Mouse (Mus musculus) limb, embryonic 11.5 days (tissue): ENCODE data around the gene Ppp1r9a. TPM values are rescaled to one million over a fixed set of nuclear protein-coding genes. Genes with fewer than 3 reads are reported as not detected.
A peak's percentile ranks its signal among the peaks of the same experiment; 100 is the strongest.

Source experiments
- ATAC-seq: fragments of 200-750 bp; cut with Nextera tagmentation; 2 replicates; pipeline ENCODE4 v1.8.0; 2017; ENCODE audit warnings: low read depth; ENCODE audit not compliant: insufficient number of reproducible peaks, low FRiP score, low TSS enrichment
- DNase-seq: peaks from one replicate; pipeline ENCODE4 v3.0.0-alpha.2; 2015; ENCODE audit warnings: low spot score
- H3K27ac ChIP-seq: fragments of 300-500 bp; sonication (generic); replicated peaks from 2 replicates; pipeline ENCODE4 v1.5.1; 2014; ENCODE audit warnings: low read depth, mild to moderate bottlenecking, low read length
- H3K27me3 ChIP-seq: fragments of 300-500 bp; sonication (generic); 2 replicates; pipeline ENCODE4 v1.6.1; 2014; ENCODE audit warnings: mild to moderate bottlenecking, low read length, mixed read lengths; ENCODE audit not compliant: control insufficient read depth, insufficient read depth
- H3K36me3 ChIP-seq: fragments of 300-500 bp; sonication (generic); 2 replicates; pipeline ENCODE4 v1.6.1; 2014; ENCODE audit warnings: mild to moderate bottlenecking, low read length, moderate library complexity, mixed read lengths; ENCODE audit not compliant: control insufficient read depth, insufficient read depth
- H3K4me1 ChIP-seq: fragments of 300-500 bp; sonication (generic); 2 replicates; pipeline ENCODE4 v1.6.1; 2014; ENCODE audit warnings: low read length, mixed read lengths; ENCODE audit not compliant: control insufficient read depth, insufficient read depth
- H3K4me2 ChIP-seq: fragments of 300-500 bp; sonication (generic); 2 replicates; pipeline ENCODE4 v1.6.1; 2014; ENCODE audit warnings: low read depth, mild to moderate bottlenecking, moderate library complexity; ENCODE audit not compliant: severe bottlenecking
- H3K4me3 ChIP-seq: fragments of 300-500 bp; sonication (generic); 2 replicates; pipeline ENCODE4 v1.5.1; 2014; ENCODE audit warnings: low read depth, low read length
- H3K9ac ChIP-seq: fragments of 300-500 bp; sonication (generic); 2 replicates; pipeline ENCODE4 v1.6.1; 2014; ENCODE audit warnings: mild to moderate bottlenecking, low read length
- H3K9me3 ChIP-seq: fragments of 300-500 bp; sonication (generic); 2 replicates; pipeline ENCODE4 v1.6.1; 2016; ENCODE audit warnings: low read length; ENCODE audit not compliant: control insufficient read depth
- WGBS: fragments of 180-500 bp; shearing (Covaris S2); extraction: QIAGEN DNeasy Blood & Tissue Kit; methylation state at CpG from one replicate; pipeline ENCODE4 v1.1.7; 2014; 5-methylcytosine and 5-hydroxymethylcytosine counted together
- polyA plus RNA-seq: library from polyadenylated mRNA; unstranded; fragments of >200 nt; fragmentation: Nextera tagmentation; extraction: Ambion mirVana; gene quantifications from 2 replicates; pipeline ENCODE4 v1.2.1, GENCODE M21; 2014

Gene Ppp1r9a
- polyA plus RNA-seq, 1 experiment from 2014 or later = 27.9 TPM

DNA sequence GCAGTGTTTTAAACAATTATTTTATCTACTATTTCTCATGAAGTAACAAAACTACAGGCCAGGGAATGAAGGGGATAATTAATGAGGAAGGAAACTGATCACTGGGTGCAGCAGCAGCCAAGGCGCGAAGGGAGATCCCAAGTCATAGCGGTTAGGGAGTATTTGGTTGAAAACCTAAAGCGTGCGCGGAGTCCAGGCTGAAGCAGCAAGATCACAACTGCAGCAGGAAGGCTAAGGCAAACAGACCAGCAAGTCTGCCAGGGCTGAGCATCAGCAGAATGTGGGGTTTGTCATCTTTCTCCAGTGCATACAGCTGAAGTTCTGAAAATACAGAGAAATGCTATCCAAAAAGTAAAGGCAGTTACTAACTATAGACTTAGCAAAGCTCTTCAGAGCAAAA lies 111.8 kb downstream of the Ppp1r9a start:
- H3K4me1 ChIP-seq = peaks cover 8% of the 10 kb centered on the region; the same call in 1 of the 2 replicates
- DNase-seq (no peak), ATAC-seq (no peak)
- no peaks in the 10 kb centered on the region for H3K36me3 ChIP-seq
- no peaks in the 10 kb centered on the region for H3K27me3 ChIP-seq
- H3K9ac ChIP-seq = no peak overlapping the region; the same call in 1 of the 2 replicates
- 92% methylated on average over 6 of the region's 6 CpGs for WGBS
- H3K27ac ChIP-seq = no peak overlapping the region
- H3K9me3 ChIP-seq = no peaks in the 10 kb centered on the region
- no peak overlapping the region for H3K4me2 ChIP-seq
- no peak overlapping the region for H3K4me3 ChIP-seq

DNA sequence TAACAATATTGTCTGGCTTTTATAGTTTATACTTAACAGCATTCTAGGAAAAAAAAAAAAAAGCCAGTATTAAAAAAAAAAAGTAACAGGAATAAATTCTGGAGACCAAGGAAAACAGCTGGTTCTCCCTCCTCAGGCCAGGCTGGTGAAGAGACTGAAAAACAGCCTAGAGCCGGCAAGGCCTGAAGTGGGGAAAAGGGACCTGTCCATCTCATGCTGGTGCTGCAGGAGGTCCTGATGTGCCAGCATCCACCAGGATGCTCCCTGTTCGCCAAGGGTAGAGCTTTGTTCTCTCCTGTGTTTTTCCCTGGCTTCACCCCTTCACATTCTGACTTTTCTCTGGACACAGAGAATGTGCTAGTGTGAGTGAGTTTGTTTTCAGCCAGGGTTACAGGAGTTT lies 112.5 kb downstream of the Ppp1r9a start:
- H3K27ac ChIP-seq = no peak overlapping the region
- no peaks in the 10 kb centered on the region for H3K9me3 ChIP-seq
- H3K4me1 ChIP-seq = peaks cover 8% of the 10 kb centered on the region; the same call in 1 of the 2 replicates
- no peak overlapping the region for H3K9ac ChIP-seq
- DNase-seq = no peak
- no peaks in the 10 kb centered on the region for H3K27me3 ChIP-seq
- H3K4me2 ChIP-seq = no peak overlapping the region
- H3K4me3 ChIP-seq = no peak overlapping the region
- 73% methylated on average over 2 of the region's 2 CpGs for WGBS
- ATAC-seq = no peak
- H3K36me3 ChIP-seq = no peaks in the 10 kb centered on the region

DNA sequence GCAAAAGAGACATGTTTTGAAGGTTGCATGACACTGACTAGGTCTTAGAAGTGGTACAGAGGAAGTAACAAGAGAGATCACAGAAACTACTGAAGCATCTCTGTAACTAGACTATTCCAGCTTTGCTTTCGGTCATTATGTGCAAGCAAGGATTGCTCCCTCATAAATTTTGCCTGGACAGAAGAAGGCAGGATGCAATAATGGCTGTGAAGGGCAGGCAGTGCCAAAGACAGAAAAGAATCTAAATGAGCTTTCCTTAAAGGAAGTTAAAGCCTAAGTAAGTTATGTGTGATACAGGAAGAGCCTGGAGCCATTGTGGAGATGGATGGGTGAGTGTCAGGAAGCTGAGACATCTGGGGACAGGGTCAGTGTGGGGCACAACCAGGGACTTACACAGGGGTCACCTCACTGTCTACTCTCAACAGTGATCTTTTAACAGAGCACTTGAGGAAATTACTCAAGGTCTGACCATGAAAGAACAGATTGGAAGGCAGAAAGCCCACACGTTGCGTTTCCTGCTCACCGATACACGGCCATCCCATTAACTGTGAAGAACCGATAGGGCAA lies 115.3 kb downstream of the Ppp1r9a start:
- no peaks in the 10 kb centered on the region for H3K27me3 ChIP-seq
- no peaks in the 10 kb centered on the region for H3K9me3 ChIP-seq
- WGBS = 12% methylated on average over 6 of the region's 6 CpGs
- no peak overlapping the region for H3K9ac ChIP-seq
- DNase-seq (no peak), ATAC-seq (no peak)
- no peaks in the 10 kb centered on the region for H3K4me1 ChIP-seq
- H3K4me3 ChIP-seq = no peak overlapping the region
- H3K36me3 ChIP-seq = no peaks in the 10 kb centered on the region
- H3K27ac ChIP-seq = no peak overlapping the region
- no peak overlapping the region for H3K4me2 ChIP-seq

DNA sequence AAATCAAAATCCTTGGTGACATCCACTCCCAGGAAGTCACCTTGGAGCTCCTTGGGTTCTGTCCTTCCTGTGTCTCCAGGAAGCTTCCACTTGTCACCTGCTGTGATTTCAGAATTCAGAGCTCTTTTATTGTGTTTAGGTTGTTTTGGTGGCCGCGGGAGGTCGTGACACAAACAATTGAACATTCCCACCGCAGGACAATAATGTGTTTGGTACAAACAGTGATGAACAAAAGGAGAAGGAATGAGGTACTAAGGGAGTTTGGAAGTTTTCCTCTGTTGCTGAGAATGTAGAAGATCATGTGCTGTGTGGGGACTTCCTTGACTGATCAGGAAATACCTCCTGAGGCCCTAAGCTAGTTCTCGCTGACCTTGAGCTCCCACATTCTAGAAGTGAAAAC lies 116.5 kb downstream of the Ppp1r9a start:
- Histone ChIP-seq H3K27me3 (no peaks in the 10 kb centered on the region), H3K9me3 (no peaks in the 10 kb centered on the region), H3K27ac (no peak overlapping the region), H3K9ac (no peak overlapping the region), H3K4me2 (no peak overlapping the region), H3K4me1 (no peaks in the 10 kb centered on the region), H3K4me3 (no peak overlapping the region), H3K36me3 (no peaks in the 10 kb centered on the region)
- DNase-seq (no peak), ATAC-seq (no peak)
- 56% methylated on average over 5 of the region's 5 CpGs for WGBS

DNA sequence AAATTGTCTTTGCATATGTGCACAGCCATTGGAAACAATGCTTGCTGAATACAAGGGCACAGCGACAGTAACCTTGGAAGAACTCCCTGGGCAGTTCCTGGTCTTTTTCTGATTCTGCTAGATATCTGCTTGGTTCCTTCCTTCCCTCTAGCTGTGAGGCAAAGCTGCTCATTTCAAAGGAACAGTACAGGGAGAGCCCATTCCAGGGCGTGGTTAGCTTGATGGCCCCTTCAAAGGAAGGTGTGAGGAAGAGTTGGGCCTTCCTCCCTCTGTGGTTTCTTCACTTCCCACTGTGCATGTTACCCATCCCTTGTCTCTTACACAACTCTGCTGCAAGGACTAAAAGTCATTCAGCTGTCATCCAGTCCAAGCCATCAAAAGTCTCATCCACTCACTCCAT lies 117.3 kb downstream of the Ppp1r9a start:
- Histone ChIP-seq H3K4me3 (no peak overlapping the region), H3K4me1 (no peaks in the 10 kb centered on the region), H3K4me2 (no peak overlapping the region), H3K27me3 (no peaks in the 10 kb centered on the region), H3K27ac (no peak overlapping the region), H3K9ac (no peak overlapping the region), H3K36me3 (no peaks in the 10 kb centered on the region), H3K9me3 (no peaks in the 10 kb centered on the region)
- WGBS = 69% methylated on average over 2 of the region's 2 CpGs
- ATAC-seq (no peak), DNase-seq (no peak)

DNA sequence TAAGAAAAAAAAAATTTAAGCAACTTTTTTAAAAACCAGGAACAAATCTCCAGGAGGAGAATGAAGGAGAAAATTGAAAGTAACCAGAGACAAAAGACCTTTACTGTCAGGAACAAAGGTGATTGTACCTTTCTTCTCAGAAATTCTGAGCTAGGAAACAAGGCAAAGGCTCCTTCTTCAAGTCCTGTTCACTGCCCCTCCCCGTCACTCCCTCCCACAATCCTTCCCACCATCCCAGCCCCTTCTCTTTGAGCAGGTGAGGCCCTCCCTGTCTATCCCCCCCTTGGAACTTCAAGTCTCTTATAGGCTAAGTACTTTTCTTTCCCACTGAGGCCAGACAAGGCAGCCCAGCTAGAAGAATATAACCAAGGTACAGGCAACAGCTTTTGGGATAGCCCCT lies 117.8 kb downstream of the Ppp1r9a start:
- Histone ChIP-seq H3K4me1 (no peaks in the 10 kb centered on the region), H3K9me3 (no peaks in the 10 kb centered on the region), H3K4me2 (no peak overlapping the region), H3K27me3 (no peaks in the 10 kb centered on the region), H3K27ac (no peak overlapping the region), H3K4me3 (no peak overlapping the region), H3K36me3 (no peaks in the 10 kb centered on the region), H3K9ac (no peak overlapping the region)
- DNase-seq = no peak
- no peak for ATAC-seq
- 83% methylated on average over 1 of the region's 1 CpGs for WGBS

DNA sequence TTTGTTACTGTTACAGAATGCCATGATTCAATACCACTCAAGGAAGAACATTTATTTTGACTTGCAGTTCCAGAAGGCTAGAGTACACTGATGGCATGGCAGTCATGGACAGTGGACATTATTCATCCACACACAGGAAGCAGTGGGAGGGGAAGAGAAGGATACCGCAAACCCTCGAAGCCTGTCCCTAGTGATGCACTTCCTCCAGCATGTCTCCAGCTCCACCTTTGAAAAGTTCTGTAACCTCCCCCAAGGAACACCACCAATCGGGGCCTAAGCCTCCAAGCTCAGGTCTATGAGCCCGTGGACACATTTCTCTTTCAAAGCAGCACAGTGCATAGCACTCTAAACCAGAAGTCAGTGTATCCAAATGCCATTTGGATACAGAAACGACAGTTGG lies 120.0 kb downstream of the Ppp1r9a start:
- Histone ChIP-seq H3K36me3 (no peaks in the 10 kb centered on the region), H3K4me1 (peaks cover 2% of the 10 kb centered on the region; the same call in 1 of the 2 replicates), H3K9ac (no peak overlapping the region), H3K4me3 (no peak overlapping the region), H3K27me3 (no peaks in the 10 kb centered on the region), H3K27ac (0 out of 2 replicates have a peak overlapping the region, but pooled peaks have one; percentile 22), H3K4me2 (no peak overlapping the region), H3K9me3 (no peaks in the 10 kb centered on the region)
- ATAC-seq (no peak), DNase-seq (no peak)
- 74% methylated on average over 5 of the region's 5 CpGs for WGBS

DNA sequence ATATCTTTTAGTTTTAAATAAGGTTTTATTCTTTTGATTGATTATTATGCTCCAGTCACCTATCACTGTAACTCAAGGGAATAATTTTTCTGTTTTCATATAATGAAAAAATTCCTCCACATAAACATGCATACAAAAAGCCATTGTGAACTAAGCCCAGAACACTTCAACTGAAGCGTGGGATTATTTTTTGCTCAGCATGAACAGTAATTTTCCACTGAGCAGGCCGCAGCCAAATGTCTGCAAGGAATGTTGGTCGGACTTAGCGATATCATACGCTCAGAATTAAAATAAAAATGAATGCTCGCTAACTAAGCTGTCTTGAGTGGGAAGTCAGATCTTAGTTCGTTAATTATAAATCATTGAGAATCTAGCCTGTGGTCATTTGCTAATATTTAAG lies 122.2 kb downstream of the Ppp1r9a start:
- H3K36me3 ChIP-seq = no peaks in the 10 kb centered on the region
- no peak for ATAC-seq
- whole genome bisulfite sequencing = 89% methylated on average over 7 of the region's 7 CpGs
- no peak overlapping the region for H3K27ac ChIP-seq
- no peak overlapping the region for H3K4me2 ChIP-seq
- H3K4me1 ChIP-seq = peaks cover 6% of the 10 kb centered on the region; the same call in 1 of the 2 replicates
- H3K27me3 ChIP-seq = no peaks in the 10 kb centered on the region
- no peak overlapping the region for H3K4me3 ChIP-seq
- H3K9me3 ChIP-seq = no peaks in the 10 kb centered on the region
- no peak overlapping the region for H3K9ac ChIP-seq
- no peak for DNase-seq

DNA sequence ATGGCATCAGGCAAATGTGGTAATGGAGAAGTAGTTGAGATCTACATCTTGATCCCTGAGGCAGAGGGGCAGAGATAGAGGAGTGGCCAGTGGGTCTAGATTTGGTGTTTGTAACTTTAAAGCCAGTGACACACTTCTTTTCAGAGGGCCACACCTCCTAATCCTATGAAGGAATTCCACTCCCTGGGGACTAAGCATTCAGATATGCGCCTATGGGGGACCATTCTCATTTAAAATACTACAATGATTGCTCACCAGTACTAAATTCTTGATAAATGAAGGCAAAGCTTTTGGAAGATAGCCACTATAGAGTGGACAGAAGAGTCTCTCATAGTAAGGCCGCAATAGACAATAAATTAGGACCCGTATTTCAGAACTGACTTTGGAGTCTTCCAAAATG lies 124.1 kb downstream of the Ppp1r9a start:
- ATAC-seq (no peak), DNase-seq (no peak)
- no peak overlapping the region for H3K4me3 ChIP-seq
- H3K9ac ChIP-seq = no peak overlapping the region
- H3K27me3 ChIP-seq = no peaks in the 10 kb centered on the region
- peaks cover 6% of the 10 kb centered on the region; the same call in 1 of the 2 replicates for H3K4me1 ChIP-seq
- WGBS = 88% methylated on average over 3 of the region's 3 CpGs
- H3K4me2 ChIP-seq = no peak overlapping the region
- no peaks in the 10 kb centered on the region for H3K9me3 ChIP-seq
- H3K27ac ChIP-seq = no peak overlapping the region
- H3K36me3 ChIP-seq = no peaks in the 10 kb centered on the region
